In genomic region chr4:85186011-85186410, GRCm38 (mm10) we compare ENCODE assay signal across 13 mouse cellular contexts. TPM values are rescaled to one million over a fixed set of nuclear protein-coding genes. Genes with fewer than 3 reads are reported as not detected.
DNase-seq lines count a peak whose midpoint lies in the region; ATAC-seq and TF ChIP-seq lines count a peak whose summit lies in the region.
"Had no signal": no experiment of that assay in that cellular context is flagged by ENCODE, and none has a peak within 500 bp of the region (broad histone marks: within the 10 kb centered on the region; RNA-seq: fewer than 3 reads in every experiment).

No protein-coding gene starts in this region.

- peak; percentile 4 for DNase-seq in forebrain, embryonic 14.5 days (ENCODE audit: low spot score)
- DNase-seq in liver, embryonic 14.5 days (ENCODE audit: low read depth in 3 of 3, low spot score in 3 of 3): no peak
- no peak for DNase-seq in liver, embryonic 11.5 days (ENCODE audit: low spot score)
- no peak for DNase-seq in ES-E14 (ENCODE audit: low read depth, low spot score)
- DNase-seq in kidney, adult 9 months: no peak
- DNase-seq: cerebellum, adult 11-12 months; gastrocnemius, postnatal 25 days had no signal

- no peaks in the 10 kb centered on the region for H3K27me3 ChIP-seq in forebrain, embryonic 14.5 days (replicated peaks; ENCODE audit: control insufficient read depth, insufficient read depth, low read length)
- no peaks in the 10 kb centered on the region for H3K27me3 ChIP-seq in forebrain, embryonic 12.5 days
- H3K27me3 ChIP-seq in liver, embryonic 14.5 days (ENCODE audit: control insufficient read depth, insufficient read depth, low read length): no peaks in the 10 kb centered on the region
- no peaks in the 10 kb centered on the region for H3K27me3 ChIP-seq in liver, embryonic 11.5 days (replicated peaks; ENCODE audit: control insufficient read depth, insufficient read depth, low read length)
- H3K27me3 ChIP-seq: hindbrain, embryonic 13.5 days; midbrain, embryonic 12.5 days had no signal

- H3K27ac ChIP-seq in forebrain, embryonic 14.5 days (ENCODE audit: low read depth, low read length): no peak overlapping the region
- no peak overlapping the region for H3K27ac ChIP-seq in forebrain, embryonic 12.5 days
- H3K27ac ChIP-seq in liver, embryonic 14.5 days: no peak overlapping the region
- H3K27ac ChIP-seq in liver, embryonic 11.5 days (ENCODE audit: low read depth, low read length): no peak overlapping the region
- H3K27ac ChIP-seq in ES-E14 (ENCODE audit: insufficient read depth, low read depth, low read length, poor library complexity, severe bottlenecking): no peak overlapping the region
- H3K27ac ChIP-seq: hindbrain, embryonic 13.5 days; midbrain, embryonic 12.5 days had no signal

- in situ Hi-C loops in ES-E14 (cut with MboI; ENCODE audit: low sequenced_read_pairs in 2 of 2, unreplicated experiment in 2 of 2): no loop called here

- no peak overlapping the region for H3K4me3 ChIP-seq in forebrain, embryonic 14.5 days (ENCODE audit: low read depth, low read length)
- no peak overlapping the region for H3K4me3 ChIP-seq in forebrain, embryonic 12.5 days (replicated peaks)
- H3K4me3 ChIP-seq in liver, embryonic 14.5 days (ENCODE audit: insufficient read depth in 1 of 2, low read depth in 2 of 2, low read length in 2 of 2): no peak overlapping the region
- no peak overlapping the region for H3K4me3 ChIP-seq in liver, embryonic 11.5 days (ENCODE audit: low read depth, low read length)
- H3K4me3 ChIP-seq in ES-E14 (ENCODE audit: insufficient read depth in 1 of 2, low read depth in 1 of 2, low read length in 2 of 2, poor library complexity in 1 of 2, severe bottlenecking in 1 of 2): no peak overlapping the region
- H3K4me3 ChIP-seq: erythroblast, embryonic 14.5 days; hindbrain, embryonic 13.5 days; midbrain, embryonic 12.5 days had no signal

- no peak for TF ChIP-seq EP300 in liver, embryonic 14.5 days (IDR thresholded peaks at IDR 0.05; ENCODE audit: low read depth)

- no peak overlapping the region for H3K9ac ChIP-seq in forebrain, embryonic 14.5 days (ENCODE audit: low read length)
- H3K9ac ChIP-seq in forebrain, embryonic 12.5 days: no peak overlapping the region
- no peak overlapping the region for H3K9ac ChIP-seq in liver, embryonic 14.5 days (replicated peaks)
- no peak overlapping the region for H3K9ac ChIP-seq in liver, embryonic 11.5 days (ENCODE audit: low read depth, low read length)
- H3K9ac ChIP-seq in ES-E14 (ENCODE audit: insufficient read depth, low read depth, low read length, poor library complexity, severe bottlenecking): no peak overlapping the region
- H3K9ac ChIP-seq: hindbrain, embryonic 13.5 days; midbrain, embryonic 12.5 days had no signal

- H3K36me3 ChIP-seq in forebrain, embryonic 14.5 days (ENCODE audit: control insufficient read depth, insufficient read depth, low read length): no peaks in the 10 kb centered on the region
- no peaks in the 10 kb centered on the region for H3K36me3 ChIP-seq in forebrain, embryonic 12.5 days (replicated peaks)
- H3K36me3 ChIP-seq in liver, embryonic 14.5 days (replicated peaks; ENCODE audit: control insufficient read depth, insufficient read depth, low read depth): no peaks in the 10 kb centered on the region
- no peaks in the 10 kb centered on the region for H3K36me3 ChIP-seq in liver, embryonic 11.5 days (ENCODE audit: control insufficient read depth, insufficient read depth, low read length)
- no peaks in the 10 kb centered on the region for H3K36me3 ChIP-seq in ES-E14 (ENCODE audit: control insufficient read depth, insufficient read depth, low read length, poor library complexity, severe bottlenecking)
- H3K36me3 ChIP-seq: hindbrain, embryonic 13.5 days; midbrain, embryonic 12.5 days had no signal

- no peak for ATAC-seq in forebrain, embryonic 14.5 days
- ATAC-seq in forebrain, embryonic 12.5 days (ENCODE audit: low FRiP score): no peak
- no peak for ATAC-seq in liver, embryonic 14.5 days (ENCODE audit: insufficient read depth)
- ATAC-seq in liver, embryonic 11.5 days (replicated peaks; ENCODE audit: low FRiP score): no peak
- ATAC-seq in granulocyte monocyte progenitor cell, adult 5-6 weeks (replicated peaks; ENCODE audit: poor library complexity, severe bottlenecking): 0 out of 2 replicates have a peak, but pooled peaks have one; percentile 22
- no peak for ATAC-seq in megakaryocyte progenitor cell, adult 5-6 weeks (replicated peaks; ENCODE audit: poor library complexity)

- no peaks in the 10 kb centered on the region for H3K9me3 ChIP-seq in forebrain, embryonic 14.5 days (replicated peaks; ENCODE audit: control insufficient read depth, low read length)
- H3K9me3 ChIP-seq in forebrain, embryonic 12.5 days: no peaks in the 10 kb centered on the region
- H3K9me3 ChIP-seq in liver, embryonic 14.5 days (ENCODE audit: control insufficient read depth, low read length): no peaks in the 10 kb centered on the region
- H3K9me3 ChIP-seq in liver, embryonic 11.5 days (ENCODE audit: control insufficient read depth, low read length): no peaks in the 10 kb centered on the region
- no peaks in the 10 kb centered on the region for H3K9me3 ChIP-seq in ES-E14 (ENCODE audit: control insufficient read depth, insufficient read depth, low read depth, low read length)
- H3K9me3 ChIP-seq: hindbrain, embryonic 13.5 days; midbrain, embryonic 12.5 days had no signal

- H3K4me1 ChIP-seq in forebrain, embryonic 14.5 days (ENCODE audit: control insufficient read depth, insufficient read depth, low read length): no peaks in the 10 kb centered on the region
- H3K4me1 ChIP-seq in forebrain, embryonic 12.5 days: no peaks in the 10 kb centered on the region
- no peaks in the 10 kb centered on the region for H3K4me1 ChIP-seq in liver, embryonic 14.5 days (replicated peaks; ENCODE audit: control insufficient read depth in 2 of 2, insufficient read depth in 2 of 2, low read length in 1 of 2)
- H3K4me1 ChIP-seq in liver, embryonic 11.5 days (replicated peaks; ENCODE audit: control insufficient read depth, insufficient read depth, low read length): no peaks in the 10 kb centered on the region
- H3K4me1 ChIP-seq in ES-E14 (ENCODE audit: control insufficient read depth in 2 of 2, insufficient read depth in 2 of 2, low read length in 2 of 2, poor library complexity in 1 of 2): no peaks in the 10 kb centered on the region
- H3K4me1 ChIP-seq: hindbrain, embryonic 13.5 days; midbrain, embryonic 12.5 days had no signal

- WGBS in forebrain, embryonic 14.5 days: 57% methylated on average over 4 of the region's 4 CpGs
- 56% methylated on average over 4 of the region's 4 CpGs for WGBS in forebrain, embryonic 12.5 days
- 39% methylated on average over 4 of the region's 4 CpGs for WGBS in liver, embryonic 14.5 days (ENCODE audit: insufficient replicate concordance)
- WGBS in liver, embryonic 11.5 days: 59% methylated on average over 4 of the region's 4 CpGs

- TF ChIP-seq CTCF in liver, embryonic 14.5 days (IDR thresholded peaks at IDR 0.05; ENCODE audit: low read depth): peak; percentile 60

- H3K4me2 ChIP-seq in forebrain, embryonic 14.5 days (ENCODE audit: low read length): no peak overlapping the region
- no peak overlapping the region for H3K4me2 ChIP-seq in forebrain, embryonic 12.5 days
- no peak overlapping the region for H3K4me2 ChIP-seq in liver, embryonic 14.5 days (ENCODE audit: low read depth)
- no peak overlapping the region for H3K4me2 ChIP-seq in liver, embryonic 11.5 days
- H3K4me2 ChIP-seq: hindbrain, embryonic 13.5 days; midbrain, embryonic 12.5 days had no signal

TF ChIP-seq in ES-E14, 5 proteins besides CTCF, POLR2A, EP300 and RAD21:
- peak; percentile 22; the same call in 1 of the 2 replicates for TF ChIP-seq ZC3H11A (IDR thresholded peaks at IDR 0.05; ENCODE audit: borderline replicate concordance, low read depth, low read length)
- TF ChIP-seq MAFK (IDR thresholded peaks at IDR 0.05; ENCODE audit: insufficient read depth, low read depth, low read length): no peak
TF ChIP-seq in ES-E14: peak in this region for 1.

RNA-seq across cellular contexts. Expression of gene Sh3gl2, which starts 18.9 kb away (rescaled TPM):
- 61.5 and 71.3 TPM in 2 replicates for polyA plus RNA-seq in forebrain, embryonic 14.5 days (2014; fragmentation: Nextera tagmentation; extraction: Ambion mirVana)
- 13.8 and 14.0 TPM in 2 replicates for polyA plus RNA-seq in forebrain, embryonic 12.5 days (2016; fragmentation: Nextera tagmentation; extraction: Ambion mirVana)
- 0.04 and 0.10 TPM in 2 replicates for polyA plus RNA-seq in liver, embryonic 14.5 days (2012; rRNA removed)
- polyA plus RNA-seq in liver, embryonic 14.5 days (2014; fragmentation: Nextera tagmentation; extraction: Ambion mirVana): not detected in 2 replicates
- polyA plus RNA-seq in liver, embryonic 11.5 days (2014; fragmentation: Nextera tagmentation; extraction: Ambion mirVana): 0.67 and 0.69 TPM in 2 replicates
- 12.1 and 15.3 TPM in 2 replicates for total RNA-seq in ES-E14 (2012; rRNA removed)
- total RNA-seq in granulocyte monocyte progenitor cell, adult 5-6 weeks (2014; fragmentation: Nextera tagmentation): not detected in 2 replicates
- not detected in 2 replicates for total RNA-seq in granulocyte monocyte progenitor cell, adult 5-6 weeks (2017)
- not detected in 2 replicates for total RNA-seq in megakaryocyte progenitor cell, adult 5-6 weeks (2015)
- total RNA-seq in megakaryocyte progenitor cell, adult 5-6 weeks (2017): not detected in 2 replicates
- polyA plus RNA-seq: erythroblast, embryonic 14.5 days had no signal
